Mouse (Mus musculus) midbrain, embryonic 11.5 days (tissue): Measurements from ENCODE around the gene Brat1. TPM values are rescaled to one million over a fixed set of nuclear protein-coding genes. Genes with fewer than 3 reads are reported as not detected.

Experiments
- ATAC-seq: fragments of 200-750 bp; cut with Nextera tagmentation; 2 replicates; pipeline ENCODE4 v1.8.0; 2017; ENCODE audit warnings: moderate TSS enrichment, moderate library complexity; ENCODE audit not compliant: low FRiP score
- DNase-seq: peaks from one replicate; pipeline ENCODE4 v3.0.0; 2015; ENCODE audit warnings: low spot score; ENCODE audit errors: missing footprints
- H3K27ac ChIP-seq: fragments of 300-500 bp; sonication (generic); 2 replicates; pipeline ENCODE4 v1.5.1; 2014; ENCODE audit warnings: low read depth, low read length
- H3K27me3 ChIP-seq: fragments of 300-500 bp; sonication (generic); 2 replicates; pipeline ENCODE4 v1.6.1; 2014; ENCODE audit warnings: mild to moderate bottlenecking, low read length, moderate library complexity, mixed read lengths; ENCODE audit not compliant: control insufficient read depth, insufficient read depth
- H3K36me3 ChIP-seq: fragments of 300-500 bp; sonication (generic); 2 replicates; pipeline ENCODE4 v1.6.1; 2014; ENCODE audit warnings: mild to moderate bottlenecking, low read length, moderate library complexity, mixed read lengths; ENCODE audit not compliant: control insufficient read depth, insufficient read depth
- H3K4me1 ChIP-seq: fragments of 300-500 bp; sonication (generic); 2 replicates; pipeline ENCODE4 v1.6.1; 2014; ENCODE audit warnings: low read length; ENCODE audit not compliant: control insufficient read depth, insufficient read depth
- H3K4me2 ChIP-seq: fragments of 300-500 bp; sonication (generic); 2 replicates; pipeline ENCODE4 v1.6.1; 2014; ENCODE audit warnings: mild to moderate bottlenecking, moderate library complexity
- H3K4me3 ChIP-seq: fragments of 300-500 bp; sonication (generic); 2 replicates; pipeline ENCODE4 v1.5.1; 2014; ENCODE audit warnings: low read depth, low read length
- H3K9ac ChIP-seq: fragments of 300-500 bp; sonication (generic); 2 replicates; pipeline ENCODE4 v1.6.1; 2014; ENCODE audit warnings: low read length
- H3K9me3 ChIP-seq: fragments of 300-500 bp; sonication (generic); 2 replicates; pipeline ENCODE4 v1.6.1; 2016; ENCODE audit warnings: low read length; ENCODE audit not compliant: control insufficient read depth
- WGBS: fragments of 180-500 bp; shearing (Covaris S2); extraction: QIAGEN DNeasy Blood & Tissue Kit; methylation state at CpG from one replicate; pipeline ENCODE4 v1.1.7; 2014; 5-methylcytosine and 5-hydroxymethylcytosine counted together
- polyA plus RNA-seq: library from polyadenylated mRNA; unstranded; fragments of >200 nt; fragmentation: Nextera tagmentation; extraction: Ambion mirVana; gene quantifications from 2 replicates; pipeline ENCODE4 v1.2.1, GENCODE M21; 2014

Brat1 gene
- polyA plus RNA-seq, 1 experiment from 2014 or later: 11.4 TPM

DNA sequence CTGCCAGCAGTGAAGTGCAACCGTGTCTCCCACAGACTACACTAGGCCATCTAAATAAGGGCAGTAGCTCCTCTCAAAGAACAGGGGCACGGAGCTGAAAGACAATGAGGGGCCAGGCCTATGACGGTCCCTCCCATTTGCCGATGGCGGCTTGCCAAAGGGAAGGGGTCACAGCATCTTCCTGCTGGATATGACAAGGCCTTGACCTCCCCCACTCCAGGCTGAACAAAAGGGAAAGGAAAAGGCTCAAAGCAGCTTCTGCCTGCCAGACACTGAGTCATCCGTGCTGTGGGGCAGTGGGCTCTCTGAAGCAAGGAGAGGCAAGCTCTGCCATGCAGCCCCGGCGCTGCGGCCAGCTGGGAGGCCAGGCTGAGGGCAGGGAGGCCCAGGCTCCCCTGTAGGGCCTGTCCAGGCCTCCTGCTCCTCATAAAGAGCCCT is 62.9 kb downstream of the Brat1 start:
- H3K9ac ChIP-seq: peak overlapping the region; percentile 67
- DNase-seq: peak; percentile 92
- H3K27ac ChIP-seq: peak overlapping the region; percentile 89
- 16% methylated on average over 9 of the region's 9 CpGs for WGBS
- no peak overlapping the region for H3K4me2 ChIP-seq
- no peak overlapping the region for H3K4me3 ChIP-seq
- ATAC-seq: peak; percentile 87
- H3K36me3 ChIP-seq: no peaks in the 10 kb centered on the region
- no peaks in the 10 kb centered on the region for H3K27me3 ChIP-seq
- peaks cover 20% of the 10 kb centered on the region for H3K4me1 ChIP-seq
- H3K9me3 ChIP-seq: no peaks in the 10 kb centered on the region

DNA sequence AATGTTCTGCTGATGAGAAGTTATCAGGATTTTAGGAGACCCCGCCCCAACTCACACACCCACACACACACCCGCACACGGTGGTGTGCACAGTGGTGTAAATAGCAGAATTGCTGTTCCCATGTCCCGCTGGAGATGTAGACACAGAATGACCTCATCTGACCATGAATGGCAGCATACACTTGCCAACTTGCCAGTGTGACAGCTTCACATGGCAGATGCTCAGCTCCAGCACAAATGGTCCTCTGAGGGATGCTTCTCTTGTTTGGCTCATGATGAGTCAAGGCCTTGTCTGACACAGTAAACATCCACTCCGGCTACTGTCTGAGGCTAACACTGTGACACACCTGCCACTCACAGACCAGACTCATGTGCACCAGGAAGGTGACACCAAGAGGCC is 63.5 kb downstream of the Brat1 start:
- WGBS: 85% methylated on average over 5 of the region's 5 CpGs
- Histone ChIP-seq H3K27me3 (no peaks in the 10 kb centered on the region), H3K9ac (no peak overlapping the region; the same call in 1 of the 2 replicates), H3K4me1 (peaks cover 20% of the 10 kb centered on the region), H3K9me3 (no peaks in the 10 kb centered on the region), H3K27ac (peak overlapping the region; percentile 89), H3K4me3 (no peak overlapping the region), H3K36me3 (no peaks in the 10 kb centered on the region), H3K4me2 (no peak overlapping the region)
- DNase-seq (no peak), ATAC-seq (peak; percentile 25; the same call in 1 of the 2 replicates)

Other genes starting within 250 kb of the Brat1 start
- gene Chst12, start 199.5 kb upstream of the Brat1 start, polyA plus RNA-seq: 7.9 and 9.1 TPM in 2 replicates
- 0.39 TPM in 1 of 2 replicates, not detected in the other for gene Grifin, start 139.9 kb upstream of the Brat1 start, polyA plus RNA-seq
- gene Lfng, start 97.7 kb upstream of the Brat1 start, polyA plus RNA-seq: 38.3 and 40.5 TPM in 2 replicates
- 42.9 and 46.4 TPM in 2 replicates for gene Ttyh3, start 56.0 kb upstream of the Brat1 start, polyA plus RNA-seq
- gene Iqce, start 2.6 kb upstream of the Brat1 start, polyA plus RNA-seq: 13.9 and 15.6 TPM in 2 replicates
- gene Amz1, start 19.1 kb downstream of the Brat1 start, polyA plus RNA-seq: 0.67 and 0.97 TPM in 2 replicates
- gene Gna12, start 125.4 kb downstream of the Brat1 start, polyA plus RNA-seq: 25.8 and 33.4 TPM in 2 replicates